8 mouse cellular contexts compared by ENCODE assay signal in genomic region chr4:47056791-47057509, GRCm38 (mm10). TPM values are rescaled to one million over a fixed set of nuclear protein-coding genes. Genes with fewer than 3 reads are reported as not detected.
DNase-seq lines count a peak whose midpoint lies in the region; ATAC-seq and TF ChIP-seq lines count a peak whose summit lies in the region.

Gene Anks6, minus strand, starts transcription at chr4:47057427.

- no peaks in the 10 kb centered on the region for H3K9me3 ChIP-seq in forebrain, embryonic 10.5 days
- no peaks in the 10 kb centered on the region for H3K9me3 ChIP-seq in heart, embryonic 12.5 days (replicated peaks)
- no peaks in the 10 kb centered on the region for H3K9me3 ChIP-seq in kidney, embryonic 15.5 days (replicated peaks)
- H3K9me3 ChIP-seq in midbrain, embryonic 16.5 days (replicated peaks; ENCODE audit: control insufficient read depth, low read length, poor library complexity, severe bottlenecking) = no peaks in the 10 kb centered on the region

- peak; percentile 88 for ATAC-seq in heart, embryonic 12.5 days (ENCODE audit: insufficient number of reproducible peaks, low FRiP score)
- ATAC-seq in kidney, embryonic 15.5 days (replicated peaks; ENCODE audit: low FRiP score) = peak; percentile 93
- ATAC-seq in midbrain, embryonic 16.5 days = peak; percentile 92

- peak within 1 kb of the TSS; percentile 92 for H3K4me2 ChIP-seq in heart, embryonic 12.5 days
- peak within 1 kb of the TSS; percentile 78 for H3K4me2 ChIP-seq in kidney, embryonic 15.5 days
- H3K4me2 ChIP-seq in midbrain, embryonic 16.5 days (ENCODE audit: low read length) = peak within 1 kb of the TSS; percentile 67

- H3K27ac ChIP-seq in thymus, adult 2 months (ENCODE audit: control insufficient read depth, insufficient read depth, low read length) = no peak within 1 kb of the TSS
- peak within 1 kb of the TSS; percentile 91 for H3K27ac ChIP-seq in forebrain, embryonic 10.5 days
- H3K27ac ChIP-seq in heart, embryonic 12.5 days (ENCODE audit: poor library complexity, severe bottlenecking) = peak within 1 kb of the TSS; percentile 64
- H3K27ac ChIP-seq in kidney, embryonic 15.5 days = peak within 1 kb of the TSS; percentile 77
- H3K27ac ChIP-seq in midbrain, embryonic 16.5 days (ENCODE audit: low read length) = peak within 1 kb of the TSS; percentile 88

- H3K27me3 ChIP-seq in thymus, adult 2 months (ENCODE audit: control insufficient read depth, insufficient read depth, low read length) = peaks cover 3% of the 10 kb centered on the region; the same call in 1 of the 2 replicates
- H3K27me3 ChIP-seq in forebrain, embryonic 10.5 days (ENCODE audit: poor library complexity, severe bottlenecking) = peaks cover 34% of the 10 kb centered on the region
- peaks cover 19% of the 10 kb centered on the region for H3K27me3 ChIP-seq in heart, embryonic 12.5 days (replicated peaks)
- H3K27me3 ChIP-seq in kidney, embryonic 15.5 days = 0 out of 2 replicates have a peak, but pooled peaks cover 3% of the 10 kb centered on the region
- no peaks in the 10 kb centered on the region for H3K27me3 ChIP-seq in midbrain, embryonic 16.5 days (ENCODE audit: control insufficient read depth, insufficient read depth, low read depth, low read length)

- H3K36me3 ChIP-seq in thymus, adult 2 months (ENCODE audit: control insufficient read depth, insufficient read depth, low read length) = no peaks in the 10 kb centered on the region
- H3K36me3 ChIP-seq in forebrain, embryonic 10.5 days (replicated peaks) = no peaks in the 10 kb centered on the region
- no peaks in the 10 kb centered on the region for H3K36me3 ChIP-seq in heart, embryonic 12.5 days
- no peaks in the 10 kb centered on the region for H3K36me3 ChIP-seq in kidney, embryonic 15.5 days
- H3K36me3 ChIP-seq in midbrain, embryonic 16.5 days (ENCODE audit: control insufficient read depth, insufficient read depth, low read length) = no peaks in the 10 kb centered on the region

- peak; percentile 28 for DNase-seq in thymus, adult 2 months
- DNase-seq in thymus, adult 18-20 months = no peak
- peak; percentile 68 for DNase-seq in forebrain, embryonic 10.5 days (ENCODE audit: extremely low spot score, low spot score)
- DNase-seq in liver = peak; percentile 52
- DNase-seq in telencephalon, adult 2 months (ENCODE audit: low read depth, low spot score) = peak; percentile 53

- peak within 1 kb of the TSS; percentile 36 for H3K4me3 ChIP-seq in thymus, adult 2 months (ENCODE audit: control insufficient read depth, insufficient read depth, low read length)
- peak within 1 kb of the TSS; percentile 83 for H3K4me3 ChIP-seq in forebrain, embryonic 10.5 days
- H3K4me3 ChIP-seq in heart, embryonic 12.5 days = peak within 1 kb of the TSS; percentile 96
- H3K4me3 ChIP-seq in kidney, embryonic 15.5 days (replicated peaks) = peak within 1 kb of the TSS; percentile 82
- H3K4me3 ChIP-seq in midbrain, embryonic 16.5 days (ENCODE audit: low read depth, low read length) = peak within 1 kb of the TSS; percentile 83

- TF ChIP-seq POLR2A in thymus, adult 2 months (IDR thresholded peaks at IDR 0.05; ENCODE audit: control insufficient read depth, extremely low read depth, insufficient read depth, low read length, poor library complexity) = no peak

- peak within 1 kb of the TSS; percentile 93 for H3K9ac ChIP-seq in heart, embryonic 12.5 days
- H3K9ac ChIP-seq in kidney, embryonic 15.5 days = peak within 1 kb of the TSS; percentile 77
- peak within 1 kb of the TSS; percentile 86 for H3K9ac ChIP-seq in midbrain, embryonic 16.5 days (ENCODE audit: low read depth, low read length)

- H3K4me1 ChIP-seq in thymus, adult 2 months (replicated peaks; ENCODE audit: control insufficient read depth, insufficient read depth, low read length) = peaks cover 7% of the 10 kb centered on the region
- H3K4me1 ChIP-seq in forebrain, embryonic 10.5 days = peaks cover 20% of the 10 kb centered on the region
- H3K4me1 ChIP-seq in heart, embryonic 12.5 days (replicated peaks) = no peaks in the 10 kb centered on the region; the same call in 1 of the 2 replicates
- peaks cover 16% of the 10 kb centered on the region for H3K4me1 ChIP-seq in kidney, embryonic 15.5 days
- H3K4me1 ChIP-seq in midbrain, embryonic 16.5 days (ENCODE audit: control insufficient read depth, insufficient read depth, low read length) = peaks cover 8% of the 10 kb centered on the region

- no peak for TF ChIP-seq CTCF in thymus, adult 2 months (IDR thresholded peaks at IDR 0.05; ENCODE audit: borderline replicate concordance, control insufficient read depth, extremely low read depth, insufficient read depth, low read length, poor library complexity)

- WGBS in thymus, adult 2 months = 5% methylated on average over 83 of the region's 86 CpGs
- WGBS in forebrain, embryonic 10.5 days = under 1% methylated on average over 86 of the region's 86 CpGs
- WGBS in heart, embryonic 12.5 days = 6% methylated on average over 84 of the region's 86 CpGs
- WGBS in kidney, embryonic 15.5 days = under 1% methylated on average over 86 of the region's 86 CpGs
- WGBS in midbrain, embryonic 16.5 days = under 1% methylated on average over 71 of the region's 86 CpGs

RNA-seq across cellular contexts. Expression of gene Anks6, which starts in this region (rescaled TPM):
- 2.0 and 2.5 TPM in 2 replicates for polyA plus RNA-seq in thymus, adult 2 months (2012; rRNA removed)
- 4.1 and 4.5 TPM in 2 replicates for polyA plus RNA-seq in forebrain, embryonic 10.5 days (2016; fragmentation: Nextera tagmentation; extraction: Ambion mirVana)
- 2.7 and 3.0 TPM in 2 replicates for polyA plus RNA-seq in heart, embryonic 12.5 days (2016; fragmentation: Nextera tagmentation; extraction: Ambion mirVana)
- 5.5 and 6.5 TPM in 2 replicates for polyA plus RNA-seq in kidney, embryonic 15.5 days (2015; fragmentation: Nextera tagmentation; extraction: Ambion mirVana)
- polyA plus RNA-seq in midbrain, embryonic 16.5 days (2015; fragmentation: Nextera tagmentation; extraction: Ambion mirVana) = 4.6 and 5.1 TPM in 2 replicates

Comparison
In these comparisons a context has a peak if more than half of its experiments do, and no peak if none do; other contexts are left out.
1. DNase-seq: peak in thymus, adult 2 months (single experiment), forebrain, embryonic 10.5 days (single experiment), liver (single experiment) and telencephalon, adult 2 months (single experiment); none in thymus, adult 18-20 months (0 of 2).
2. H3K4me3 ChIP-seq: peak in every context shown above with its lines; median percentile 96 in heart, embryonic 12.5 days; 83 in forebrain, embryonic 10.5 days; 83 in midbrain, embryonic 16.5 days; 82 in kidney, embryonic 15.5 days; 36 in thymus, adult 2 months.
3. Peak in every context shown above with its lines, with median percentiles within 50 percentile points of each other: ATAC-seq, H3K4me2 ChIP-seq and H3K9ac ChIP-seq.